Mouse (Mus musculus) midbrain, postnatal 0 days (tissue): ENCODE measurements around the gene Lrrc66. TPM values are rescaled to one million over a fixed set of nuclear protein-coding genes. Genes with fewer than 3 reads are reported as not detected.

Experiments used
- ATAC-seq: fragments of 200-750 bp; cut with Nextera tagmentation; 2 replicates; pipeline ENCODE4 v1.8.0; 2017; ENCODE audit warnings: moderate number of reproducible peaks, mild to moderate bottlenecking, moderate TSS enrichment, moderate library complexity; ENCODE audit not compliant: low FRiP score
- DNase-seq: peaks from one replicate; pipeline ENCODE4 v3.0.0-alpha.2; 2015; ENCODE audit warnings: low spot score
- H3K27ac ChIP-seq: fragments of 300-500 bp; sonication (generic); 2 replicates; pipeline ENCODE4 v1.5.1; 2014; ENCODE audit warnings: low read depth, mild to moderate bottlenecking, low read length, mixed read lengths
- H3K27me3 ChIP-seq: fragments of 300-500 bp; sonication (generic); 2 replicates; pipeline ENCODE4 v1.6.1; 2014; ENCODE audit warnings: low read length, control low read depth, mixed read lengths; ENCODE audit not compliant: insufficient read depth
- H3K36me3 ChIP-seq: fragments of 300-500 bp; sonication (generic); 2 replicates; pipeline ENCODE4 v1.6.1; 2014; ENCODE audit warnings: low read length, control low read depth, mixed read lengths; ENCODE audit not compliant: insufficient read depth
- H3K4me1 ChIP-seq: fragments of 300-500 bp; sonication (generic); 2 replicates; pipeline ENCODE4 v1.6.1; 2014; ENCODE audit warnings: mild to moderate bottlenecking, control low read depth, antibody characterized with exemption, low read length, mixed read lengths; ENCODE audit not compliant: insufficient read depth
- H3K4me2 ChIP-seq: fragments of 300-500 bp; sonication (generic); 2 replicates; pipeline ENCODE4 v1.6.1; 2014; ENCODE audit warnings: low read depth, mild to moderate bottlenecking, low read length, mixed read lengths; ENCODE audit not compliant: poor library complexity, severe bottlenecking
- H3K4me3 ChIP-seq: fragments of 300-500 bp; sonication (generic); 2 replicates; pipeline ENCODE4 v1.5.1; 2014; ENCODE audit warnings: low read depth, mild to moderate bottlenecking, low read length, moderate library complexity
- H3K9ac ChIP-seq: fragments of 300-500 bp; sonication (generic); replicated peaks from 2 replicates; pipeline ENCODE4 v1.6.1; 2014; ENCODE audit warnings: mild to moderate bottlenecking, low read length, moderate library complexity, mixed read lengths; ENCODE audit not compliant: poor library complexity, severe bottlenecking
- H3K9me3 ChIP-seq: fragments of 300-500 bp; sonication (generic); 2 replicates; pipeline ENCODE4 v1.6.1; 2016; ENCODE audit warnings: low read length, control low read depth
- CTCF ChIP-seq: IDR thresholded peaks from 2 replicates; pipeline ENCODE4 v1.5.1; 2016; ENCODE audit warnings: antibody characterized with exemption, mild to moderate bottlenecking
- WGBS: fragments of 180-500 bp; shearing (Covaris S2); extraction: QIAGEN DNeasy Blood & Tissue Kit; methylation state at CpG from one replicate; pipeline ENCODE4 v1.1.7; 2014; 5-methylcytosine and 5-hydroxymethylcytosine counted together
- polyA plus RNA-seq: library from polyadenylated mRNA; unstranded; fragments of >200 nt; fragmentation: Nextera tagmentation; extraction: Ambion mirVana; gene quantifications from 2 replicates; pipeline ENCODE4 v1.2.1, GENCODE M21; 2015
- total RNA-seq: library from RNA; depleted of rRNA; stranded (reverse); fragments of >200 nt; gene quantifications from 2 replicates; pipeline ENCODE4 v1.2.3, GENCODE M21; 2014

The Lrrc66 gene
- total and polyA plus RNA-seq, 2 experiments from 2014 or later = not detected

DNA sequence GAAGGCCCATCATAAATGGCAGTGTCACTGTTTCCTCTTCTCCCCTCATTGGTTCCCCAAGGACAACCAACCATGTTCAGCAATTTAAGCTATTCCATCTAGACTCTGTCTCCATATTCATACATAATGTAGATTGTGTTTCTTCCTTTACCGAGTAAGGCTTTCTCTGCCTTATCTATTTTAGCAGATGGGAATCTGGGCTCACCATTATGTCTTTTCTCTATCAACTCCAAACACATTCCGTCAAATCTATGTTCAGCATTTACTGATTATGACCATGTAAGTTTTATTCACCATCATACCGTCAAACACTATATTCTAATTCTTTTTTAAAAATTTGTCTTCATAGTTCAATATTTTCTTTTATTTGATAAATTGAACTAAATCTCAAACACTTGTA lies 8.7 kb upstream of the Lrrc66 start:
- DNase-seq = no peak
- Histone ChIP-seq H3K4me3 (no peak overlapping the region), H3K27ac (no peak overlapping the region), H3K4me2 (no peak overlapping the region), H3K9me3 (no peaks in the 10 kb centered on the region), H3K27me3 (no peaks in the 10 kb centered on the region), H3K9ac (no peak overlapping the region), H3K36me3 (peaks cover 19% of the 10 kb centered on the region; the same call in 1 of the 2 replicates), H3K4me1 (no peaks in the 10 kb centered on the region)
- no peak for ATAC-seq
- TF ChIP-seq CTCF = no peak
- WGBS = 84% methylated on average over 3 of the region's 3 CpGs

DNA sequence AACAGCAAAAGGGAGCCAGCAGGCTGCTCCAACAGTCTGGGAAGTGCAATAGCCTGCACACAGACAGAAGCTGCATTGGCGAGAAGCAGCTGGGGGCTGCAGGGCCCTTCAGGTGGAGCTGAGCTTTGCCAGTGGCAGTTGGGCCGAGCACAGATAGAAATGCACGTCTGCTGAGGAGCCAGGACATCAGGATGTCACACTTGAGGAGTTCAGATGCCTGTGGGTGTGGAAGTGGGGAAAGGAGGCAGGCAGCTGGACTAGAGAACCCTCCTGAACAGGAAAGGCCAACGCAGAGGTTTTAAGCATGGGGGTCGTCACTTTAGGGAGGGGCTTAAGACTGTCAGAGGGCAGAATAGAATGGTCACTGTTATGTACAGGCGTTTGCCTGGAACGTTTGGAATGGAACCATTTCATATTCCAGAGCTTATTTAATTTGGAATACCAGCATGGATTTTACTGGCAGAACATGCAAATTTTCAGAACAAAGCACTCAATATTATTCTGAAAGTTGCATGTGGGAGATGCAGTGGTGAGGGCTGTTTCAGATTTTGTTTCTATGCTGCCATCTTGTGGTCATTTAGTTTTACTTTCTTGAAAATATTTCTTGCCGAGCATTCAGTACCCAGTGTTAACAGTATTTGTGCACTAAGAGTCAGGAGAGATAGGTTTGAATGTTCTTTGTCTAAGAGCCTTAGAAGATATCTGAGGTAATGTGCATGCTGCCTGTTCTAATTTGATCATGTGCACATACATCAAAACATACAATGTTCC lies 5.2 kb upstream of the Lrrc66 start:
- no peak overlapping the region for H3K4me2 ChIP-seq
- 38% methylated on average over 8 of the region's 8 CpGs for WGBS
- peak; percentile 91 for DNase-seq
- H3K4me3 ChIP-seq = no peak overlapping the region
- H3K9ac ChIP-seq = no peak overlapping the region
- peaks cover 32% of the 10 kb centered on the region for H3K36me3 ChIP-seq
- peak overlapping the region; percentile 44; the same call in 1 of the 2 replicates for H3K27ac ChIP-seq
- H3K9me3 ChIP-seq = no peaks in the 10 kb centered on the region
- H3K4me1 ChIP-seq = no peaks in the 10 kb centered on the region
- peak; percentile 80 for TF ChIP-seq CTCF
- H3K27me3 ChIP-seq = no peaks in the 10 kb centered on the region
- peak; percentile 81 for ATAC-seq

DNA sequence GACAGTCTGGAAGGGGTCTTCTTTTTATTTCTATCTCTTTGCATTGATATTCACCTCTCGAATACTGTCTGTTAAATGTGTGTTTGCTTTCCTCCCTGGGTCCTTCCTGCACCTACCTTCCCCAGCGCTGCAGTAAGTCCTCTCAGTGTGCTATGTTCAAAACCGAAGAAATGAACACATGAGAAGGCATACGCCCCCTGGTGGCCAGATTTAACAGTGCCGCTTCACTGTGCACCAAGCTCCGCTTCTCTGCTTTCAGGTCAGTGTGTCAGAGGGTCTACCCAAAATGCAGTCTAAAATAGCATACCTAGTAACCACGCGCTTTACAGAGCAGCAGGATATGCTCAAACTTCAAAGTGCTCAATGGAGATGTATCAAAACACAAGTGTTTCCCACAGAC lies 815 bp upstream of the Lrrc66 start:
- 59% methylated on average over 8 of the region's 8 CpGs for WGBS
- TF ChIP-seq CTCF = peak; percentile 89
- peak; percentile 86 for DNase-seq
- H3K9ac ChIP-seq = no peak overlapping the region
- H3K27ac ChIP-seq = no peak overlapping the region
- H3K4me1 ChIP-seq = no peaks in the 10 kb centered on the region
- no peaks in the 10 kb centered on the region for H3K27me3 ChIP-seq
- no peaks in the 10 kb centered on the region for H3K9me3 ChIP-seq
- no peak for ATAC-seq
- peaks cover 16% of the 10 kb centered on the region for H3K36me3 ChIP-seq
- no peak overlapping the region for H3K4me2 ChIP-seq
- no peak overlapping the region for H3K4me3 ChIP-seq

DNA sequence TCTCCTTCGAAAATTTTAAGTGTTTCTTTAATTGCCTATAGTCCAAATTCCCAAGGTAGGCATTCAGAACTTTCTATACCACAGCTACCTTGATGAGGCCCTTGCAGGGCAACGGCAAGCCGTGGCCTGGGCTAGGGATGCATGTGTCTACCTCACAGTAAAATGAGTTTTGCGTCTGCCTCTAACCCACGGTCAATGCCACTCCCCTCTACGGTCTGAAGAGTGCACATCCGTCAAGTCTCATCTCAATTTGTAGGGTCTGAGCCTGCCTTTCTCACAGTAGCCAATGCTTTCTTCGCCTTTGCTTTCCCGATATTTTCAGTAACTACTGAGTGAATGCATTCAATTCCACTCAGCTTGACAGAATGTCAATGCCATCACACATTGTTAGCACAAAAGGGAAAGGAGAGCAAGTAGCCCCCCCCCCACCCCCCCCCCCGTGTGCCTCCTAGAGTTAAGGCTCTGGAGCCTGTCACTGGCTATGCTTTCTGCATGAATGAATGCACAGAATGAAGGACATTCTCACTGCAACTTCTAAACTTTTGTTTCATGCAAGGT lies 1.2 kb downstream of the Lrrc66 start:
- peaks cover 16% of the 10 kb centered on the region for H3K36me3 ChIP-seq
- no peak for TF ChIP-seq CTCF
- no peaks in the 10 kb centered on the region for H3K27me3 ChIP-seq
- no peaks in the 10 kb centered on the region for H3K9me3 ChIP-seq
- no peak overlapping the region for H3K9ac ChIP-seq
- ATAC-seq = no peak
- no peak overlapping the region for H3K27ac ChIP-seq
- H3K4me2 ChIP-seq = no peak overlapping the region
- no peak overlapping the region for H3K4me3 ChIP-seq
- 34% methylated on average over 10 of the region's 10 CpGs for WGBS
- no peak for DNase-seq
- no peaks in the 10 kb centered on the region for H3K4me1 ChIP-seq

DNA sequence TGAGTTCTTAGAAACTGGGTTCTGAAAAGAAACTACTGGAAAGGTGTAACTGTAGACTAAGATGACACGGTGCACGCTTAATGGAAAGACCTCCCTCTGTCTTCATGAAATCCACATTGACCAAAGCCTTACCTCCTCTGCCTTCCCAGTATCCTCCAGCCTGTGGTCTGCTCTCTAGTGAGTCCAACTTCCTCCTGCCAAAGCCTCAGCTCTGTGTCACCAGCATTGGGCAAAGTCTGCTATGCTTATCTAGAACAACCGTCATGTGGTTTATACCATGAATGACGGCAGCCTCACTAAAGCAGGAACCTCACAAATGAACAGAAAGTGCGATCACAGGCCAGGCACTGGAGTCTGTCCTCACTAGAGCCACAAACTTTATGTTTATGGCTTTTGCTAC lies 2.2 kb downstream of the Lrrc66 start:
- no peaks in the 10 kb centered on the region for H3K4me1 ChIP-seq
- ATAC-seq (no peak), DNase-seq (no peak)
- 87% methylated on average over 5 of the region's 5 CpGs for WGBS
- H3K27me3 ChIP-seq = no peaks in the 10 kb centered on the region
- no peak overlapping the region for H3K4me2 ChIP-seq
- H3K9ac ChIP-seq = no peak overlapping the region
- no peaks in the 10 kb centered on the region for H3K9me3 ChIP-seq
- peaks cover 10% of the 10 kb centered on the region for H3K36me3 ChIP-seq
- no peak overlapping the region for H3K27ac ChIP-seq
- no peak for TF ChIP-seq CTCF
- no peak overlapping the region for H3K4me3 ChIP-seq

DNA sequence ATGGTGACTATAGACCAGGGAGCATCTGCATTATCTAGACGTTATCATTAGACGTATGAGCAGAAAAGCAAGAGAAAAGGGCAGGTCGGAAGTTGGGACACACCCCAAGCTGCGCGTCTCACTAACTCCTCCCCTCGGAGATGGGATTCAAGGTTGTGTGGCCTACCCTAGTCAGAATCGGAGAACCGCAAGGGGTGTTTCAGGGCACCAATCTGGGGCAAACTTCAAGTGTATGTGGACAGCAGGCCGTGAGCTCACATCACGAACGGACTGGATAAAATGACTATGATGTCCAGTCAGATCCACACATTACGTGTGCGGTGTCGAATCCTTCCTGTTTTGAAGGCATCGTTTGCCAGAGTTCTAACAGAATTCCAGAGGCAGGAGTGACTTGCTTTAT lies 4.3 kb downstream of the Lrrc66 start:
- Histone ChIP-seq H3K9ac (no peak overlapping the region), H3K36me3 (no peaks in the 10 kb centered on the region), H3K4me2 (no peak overlapping the region), H3K4me1 (no peaks in the 10 kb centered on the region), H3K4me3 (no peak overlapping the region), H3K9me3 (no peaks in the 10 kb centered on the region), H3K27ac (no peak overlapping the region), H3K27me3 (no peaks in the 10 kb centered on the region)
- no peak for ATAC-seq
- DNase-seq = no peak
- no peak for TF ChIP-seq CTCF
- 83% methylated on average over 15 of the region's 15 CpGs for WGBS
